Mouse (Mus musculus) c-Kit-negative CD71-positive TER-119-positive erythroid progenitor cells, embryonic 14.5 days (primary cell): ENCODE measurements at regions not wholly inside any gene's neighbourhood (a gene's known extent, or its start where the extent isn't known, plus 50 kb on each side); places are given as distances from the start of the nearest gene placed in this dataset.

Source experiments
- DNase-seq: peaks from one replicate; pipeline ENCODE4 v3.0.0-alpha.2; 2013; ENCODE audit warnings: low read depth, low spot score

GRCm38 (mm10) chr3:63542638-63543408 lies 59.1 kb upstream of the Gm34302 start:
- DNase-seq: no peak

GRCm38 (mm10) chr3:63538881-63539280 lies 55.2 kb upstream of the Gm34302 start:
- DNase-seq: no peak

GRCm38 (mm10) chr3:63534141-63534540 lies 50.5 kb upstream of the Gm34302 start:
- DNase-seq: no peak
